Mouse (Mus musculus) frontal cortex, adult 2 months (tissue): ENCODE results near the gene Abcd4. TPM values are rescaled to one million over a fixed set of nuclear protein-coding genes. Genes with fewer than 3 reads are reported as not detected.

Experiments
- DNase-seq, 2 experiments: peaks; one replicate each; pipeline ENCODE4 v3.0.0; 2022; ENCODE audit warnings: low spot score in 1 of 2; ENCODE audit errors: extremely low spot score in 1 of 2
- polyA plus RNA-seq: library from polyadenylated mRNA; depleted of rRNA; stranded (reverse); fragments of >200 nt; gene quantifications from 2 replicates; pipeline ENCODE4 v1.2.3, GENCODE M21; 2012; rRNA removed

Gene Abcd4
- polyA plus RNA-seq: 26.5 and 28.5 TPM in 2 replicates

- DNase-seq: peak; percentile 91 to 94
These were observed at the start of gene Abcd4 for GRCm38 (mm10) chr12:84616977-84617630. Gene Abcd4 (minus strand): TSS chr12:84617413.

GRCm38 (mm10) chr12:84653912-84654311 is 36.7 kb upstream of the Abcd4 start:
- DNase-seq: peak in 1 of 2 experiments; percentile 82

DNA sequence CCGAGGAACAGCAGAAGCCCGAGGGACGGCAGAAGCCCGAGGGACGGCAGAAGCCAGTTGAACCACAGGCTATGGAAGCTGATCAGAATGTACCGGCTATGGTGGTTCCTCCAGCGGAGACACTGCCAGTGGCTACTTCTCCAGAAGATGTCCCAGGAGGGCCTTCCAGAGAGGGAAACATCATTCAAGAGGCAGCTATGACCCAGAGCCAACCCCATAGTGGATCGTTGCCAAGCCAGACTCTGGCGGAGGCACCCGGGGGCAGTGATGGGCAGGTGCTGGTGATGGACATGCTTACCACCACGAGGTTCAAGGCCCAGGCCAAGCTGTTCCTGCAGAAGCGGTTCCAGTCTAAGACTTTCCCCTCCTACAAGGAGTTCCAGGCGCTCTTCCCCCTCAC is 33.0 kb upstream of the Abcd4 start:
- DNase-seq: no peak

- no peak for DNase-seq
These were observed 23.4 kb upstream of the Abcd4 start, which contains the start of gene Vrtn for GRCm38 (mm10) chr12:84640654-84641053. Gene Vrtn (plus strand): TSS chr12:84641019.

GRCm38 (mm10) chr12:84640253-84640652 is 23.0 kb upstream of the Abcd4 start:
- DNase-seq: no peak

GRCm38 (mm10) chr12:84631867-84632266 is 14.7 kb upstream of the Abcd4 start:
- DNase-seq: no peak

DNA sequence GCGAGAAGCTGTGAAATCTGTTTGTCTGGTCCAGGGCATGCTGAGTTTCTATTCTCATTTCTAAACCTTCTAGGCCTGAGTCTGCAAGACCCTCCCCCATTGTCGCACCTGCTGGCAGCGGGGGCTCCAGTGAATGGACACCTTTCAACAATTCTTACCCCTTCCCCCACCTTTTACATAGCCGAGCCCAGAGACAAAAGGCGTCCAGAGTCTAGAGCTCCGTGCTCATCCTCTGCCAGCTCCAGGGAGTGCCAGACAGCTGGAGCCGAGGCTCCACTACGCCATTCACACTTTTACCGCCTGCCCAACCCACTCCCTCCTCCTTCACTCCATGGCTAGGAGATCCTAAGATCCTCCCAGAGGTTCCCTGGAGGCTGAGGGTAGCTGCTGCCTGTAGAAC is 7.9 kb upstream of the Abcd4 start:
- DNase-seq: peak in 1 of 2 experiments; percentile 42

DNA sequence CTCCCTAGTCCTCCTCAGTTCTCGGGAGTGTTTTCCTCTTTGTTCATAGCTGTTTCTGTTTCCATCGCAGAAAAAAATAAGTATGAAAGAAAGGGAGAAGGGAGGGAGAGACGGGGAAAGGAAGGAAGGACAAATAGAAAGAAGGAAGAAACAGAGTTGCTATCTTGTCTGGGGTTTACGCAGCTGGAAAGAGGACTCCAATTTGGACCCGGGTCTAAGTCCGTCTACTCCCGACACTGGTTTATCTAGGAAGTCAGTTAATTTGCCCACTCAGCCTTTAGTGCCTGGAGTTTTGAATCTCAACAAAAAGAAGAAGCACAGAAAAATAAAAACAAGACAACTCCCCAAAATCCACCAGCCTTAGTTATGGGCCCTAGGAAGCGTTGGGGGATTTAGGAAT is 7.4 kb upstream of the Abcd4 start:
- DNase-seq: no peak

DNA sequence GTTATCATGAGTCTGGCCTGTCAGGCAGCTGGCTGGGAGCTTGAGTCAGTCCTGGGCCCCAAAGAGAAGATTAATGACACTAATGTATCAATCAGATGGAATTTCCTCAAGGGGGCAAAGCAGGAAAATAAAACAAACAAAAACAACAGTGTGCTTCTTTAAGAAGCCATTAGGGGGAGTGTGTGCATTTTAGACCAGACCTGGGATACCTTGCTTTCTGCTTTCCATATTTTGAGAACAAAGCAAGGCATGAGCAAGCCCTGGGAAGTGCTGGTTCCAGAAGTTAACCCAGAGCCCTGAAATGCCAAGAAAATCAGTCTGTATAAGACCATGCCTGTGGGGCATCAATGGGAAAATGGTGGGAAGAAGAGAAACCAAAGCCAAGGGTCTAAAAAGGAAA is 3.8 kb upstream of the Abcd4 start:
- DNase-seq: peak in 1 of 2 experiments; percentile 25

- peak in 1 of 2 experiments; percentile 5 for DNase-seq
These were observed 450 bp upstream of the Abcd4 start for GRCm38 (mm10) chr12:84617663-84618062.

DNA sequence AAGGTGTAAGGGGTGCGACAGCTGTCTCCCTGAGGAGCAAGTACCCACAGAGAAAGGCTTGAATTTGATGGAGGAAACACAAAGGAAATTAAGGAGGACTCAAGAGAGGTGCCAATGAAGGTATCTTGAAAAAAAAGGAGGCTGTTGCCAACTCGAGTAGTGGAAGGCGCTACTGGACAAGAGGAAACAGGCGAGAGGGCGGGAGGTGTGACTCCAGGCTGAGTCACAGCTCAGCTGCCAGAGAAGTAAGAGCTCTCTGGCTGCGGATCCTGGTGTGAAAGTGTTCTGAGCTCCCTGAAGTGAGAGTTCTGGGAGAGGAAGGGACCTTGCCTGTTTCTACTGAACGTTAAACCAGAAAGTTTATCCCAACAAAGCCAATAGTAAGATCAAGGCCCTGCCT is 2.7 kb downstream of the Abcd4 start:
- DNase-seq: peak; percentile 42 to 74

DNA sequence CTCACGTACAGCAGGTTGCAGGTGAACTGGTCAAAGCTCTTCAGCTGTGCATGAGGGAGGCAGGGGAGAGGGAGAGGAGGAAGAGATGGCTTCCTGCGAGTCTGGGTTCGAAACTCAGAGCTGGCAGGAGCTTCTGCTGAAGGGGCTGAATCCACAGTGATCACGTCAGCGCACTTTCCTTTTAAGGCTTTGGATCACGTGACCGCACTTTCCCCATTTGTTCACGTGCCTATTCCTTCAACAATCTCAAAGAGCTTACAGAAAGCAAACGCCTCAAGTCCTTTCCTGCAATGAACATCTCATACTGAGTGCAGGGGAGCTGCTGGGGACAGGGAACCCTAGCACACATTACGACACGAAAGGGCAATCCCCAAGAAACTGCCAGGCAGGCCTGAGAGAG is 3.2 kb downstream of the Abcd4 start:
- no peak for DNase-seq

GRCm38 (mm10) chr12:84612518-84612917 is 4.7 kb downstream of the Abcd4 start:
- DNase-seq: no peak

GRCm38 (mm10) chr12:84611718-84612117 is 5.5 kb downstream of the Abcd4 start:
- DNase-seq: no peak

DNA sequence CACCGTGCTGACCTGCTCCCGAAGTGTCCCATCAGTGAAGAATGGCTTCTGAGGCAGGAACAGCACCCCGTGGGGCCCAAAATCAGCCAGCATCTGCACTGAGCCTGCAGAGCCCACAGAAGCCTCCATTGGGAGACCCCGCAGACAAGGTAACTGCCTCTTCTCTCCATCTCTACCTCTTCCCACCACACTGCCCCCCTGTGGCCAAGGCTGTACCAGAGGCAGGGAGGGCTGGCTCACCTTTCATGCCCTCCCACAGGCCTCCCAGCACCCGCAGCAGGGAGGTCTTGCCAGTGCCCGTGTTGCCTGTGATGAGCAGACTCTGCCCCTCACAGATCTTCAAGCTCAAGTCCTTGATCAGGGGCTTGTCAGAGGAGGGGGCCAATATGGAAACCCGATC is 11.4 kb downstream of the Abcd4 start:
- DNase-seq: no peak

- no peak for DNase-seq
These were observed 13.2 kb downstream of the Abcd4 start for GRCm38 (mm10) chr12:84604001-84604400.

DNA sequence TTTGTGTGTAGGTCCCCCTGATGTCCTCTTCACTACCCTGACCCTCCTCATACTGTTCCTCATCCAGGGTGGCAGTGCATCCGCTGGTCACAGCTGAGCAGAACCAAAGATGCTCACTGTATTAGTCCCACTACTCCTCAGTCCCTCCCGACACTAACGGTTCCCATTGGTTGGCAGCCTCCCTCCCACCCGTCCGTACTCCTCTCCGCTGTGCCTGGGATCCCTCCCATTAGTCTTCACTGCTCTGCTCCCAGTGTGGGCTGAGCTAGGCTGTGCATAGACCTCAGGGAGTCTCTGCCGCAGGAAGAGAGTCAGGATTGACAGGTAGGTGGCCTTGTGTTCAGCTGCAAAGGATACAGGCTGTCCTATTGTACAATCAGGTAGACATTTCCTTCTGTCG is 18.9 kb downstream of the Abcd4 start:
- no peak for DNase-seq

DNA sequence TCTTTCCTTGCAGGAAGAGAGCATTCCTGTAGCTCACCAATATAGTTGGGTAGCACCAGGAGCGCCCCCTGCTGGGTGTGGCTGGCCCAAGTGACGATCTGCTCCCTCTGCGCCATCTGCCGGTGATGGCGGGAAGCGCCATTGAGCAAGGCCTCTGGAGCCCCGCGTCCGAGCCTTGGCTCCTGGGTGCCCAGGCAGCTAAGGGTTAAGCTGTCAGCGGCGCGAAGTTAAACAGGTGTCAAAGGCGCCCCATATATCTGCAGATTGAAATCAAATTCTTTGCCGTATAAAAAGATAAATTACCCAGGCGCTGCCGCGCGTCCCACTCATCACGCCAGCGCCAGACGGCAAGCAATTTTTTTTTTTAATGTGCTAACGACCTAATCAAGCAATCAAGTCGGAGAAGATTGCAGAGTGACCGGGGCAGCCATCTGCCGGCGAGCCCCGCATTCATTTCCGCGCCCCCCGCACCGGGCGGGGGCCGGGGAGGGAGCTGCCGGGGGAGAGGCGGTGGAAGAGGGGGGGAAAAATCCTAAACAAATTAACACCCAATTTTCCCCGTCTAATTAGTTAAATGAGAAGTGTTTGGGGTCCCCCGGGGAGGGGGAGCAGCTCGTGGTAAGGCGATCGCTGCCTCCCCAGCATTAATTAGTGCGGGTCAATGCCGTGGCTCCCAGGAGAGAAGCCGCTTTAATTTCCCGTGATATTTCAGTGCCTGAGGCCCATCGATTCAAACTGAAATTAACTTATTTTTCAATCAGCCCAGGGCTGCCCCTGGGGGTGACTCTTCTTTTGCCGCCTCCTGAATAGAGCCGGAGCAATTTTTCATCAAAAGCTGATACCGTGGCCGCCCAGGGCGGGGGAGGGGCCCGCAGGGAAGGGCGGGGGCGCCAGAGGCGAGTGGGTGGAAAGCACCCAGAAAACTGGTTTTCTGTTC is 27.1 kb downstream of the Abcd4 start:
- peak; percentile 85 to 99 for DNase-seq

DNA sequence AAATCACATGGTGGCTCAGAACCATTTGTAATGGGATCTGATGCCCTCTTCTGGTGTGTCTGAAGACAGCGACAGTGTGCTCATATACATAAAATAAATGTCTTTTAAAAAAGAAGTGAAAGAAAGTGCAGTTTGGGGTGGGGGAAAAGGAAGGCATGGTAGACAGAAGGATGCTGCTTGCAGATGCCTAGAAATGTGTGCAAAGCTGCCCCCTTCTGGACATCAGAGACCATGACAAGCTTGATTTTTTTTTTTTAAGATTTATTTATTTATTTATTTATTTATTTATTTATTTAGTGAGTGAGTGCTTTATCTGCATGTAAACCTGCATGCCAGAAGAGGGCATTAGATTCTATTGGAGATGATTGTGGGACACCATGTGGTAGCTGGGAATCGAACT is 35.9 kb downstream of the Abcd4 start:
- no peak for DNase-seq

GRCm38 (mm10) chr12:84578440-84578770 is 38.8 kb downstream of the Abcd4 start:
- no peak for DNase-seq

- no peak for DNase-seq
These were observed 39.3 kb downstream of the Abcd4 start for GRCm38 (mm10) chr12:84577768-84578439.
